Mouse (Mus musculus): ENCODE measurements around the gene Nkrf.

The Nkrf gene

DNA sequence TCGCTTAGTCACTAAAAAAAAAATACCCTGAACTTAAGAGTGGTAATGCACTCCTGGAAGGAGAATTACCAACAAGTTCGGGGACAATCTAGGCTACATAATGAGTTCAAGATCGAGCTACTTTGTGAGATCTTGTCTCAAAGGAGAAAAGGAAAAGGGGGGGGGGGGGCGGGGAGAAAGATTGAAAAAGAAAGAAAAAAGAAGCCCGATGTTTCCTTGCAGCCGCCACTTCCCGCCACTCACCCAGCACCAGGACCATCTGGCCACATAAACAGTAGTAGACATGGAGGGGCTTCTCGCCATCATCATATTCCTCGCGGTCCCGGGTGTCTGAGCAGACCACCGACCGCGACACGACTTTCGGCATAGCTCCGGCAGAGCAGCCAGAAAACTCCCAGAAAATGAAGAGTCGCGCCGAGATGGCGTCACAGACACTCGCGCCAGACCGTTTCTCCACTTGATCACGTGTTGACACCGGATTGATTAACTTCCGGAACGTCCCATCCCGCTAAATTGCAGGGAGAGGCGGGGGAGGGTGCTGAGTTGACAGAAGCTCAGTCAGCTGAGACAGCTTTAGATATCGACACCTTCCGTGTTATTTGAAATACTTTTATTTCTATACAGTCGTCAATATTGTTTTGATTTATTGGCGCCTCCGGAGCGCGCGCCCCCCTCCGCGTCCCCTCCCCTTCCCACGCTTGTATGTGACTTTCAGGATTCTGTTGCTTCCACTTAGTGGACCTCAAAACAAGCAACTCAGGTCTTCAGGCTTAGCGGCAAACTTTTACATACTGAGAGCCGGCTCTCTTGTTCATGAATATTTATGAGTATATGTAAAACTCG, 38.7 kb downstream of the Nkrf start:
- peak; percentile 80 for DNase-seq (ENCODE audit: low spot score)

DNA sequence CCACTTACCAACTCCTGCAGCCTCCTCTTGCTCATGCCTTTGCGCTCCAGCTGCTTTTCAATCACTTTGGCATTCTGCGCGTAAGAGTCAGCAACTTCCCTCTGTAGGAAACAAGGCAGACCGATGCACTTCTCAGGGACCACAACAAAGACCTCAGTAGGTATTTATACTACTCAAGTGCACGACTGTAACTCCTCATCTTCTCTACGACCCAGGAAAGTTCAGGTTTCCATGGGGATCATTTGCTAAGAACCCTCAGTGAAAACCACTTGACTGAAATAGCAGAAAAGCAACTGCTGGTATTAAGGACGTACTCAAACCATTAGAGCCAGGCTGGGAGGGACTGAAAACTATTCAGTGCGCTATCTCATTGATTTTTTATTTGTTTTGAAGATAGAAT, 50.1 kb downstream of the Nkrf start:
- no peak for DNase-seq (ENCODE audit: low spot score)

DNA sequence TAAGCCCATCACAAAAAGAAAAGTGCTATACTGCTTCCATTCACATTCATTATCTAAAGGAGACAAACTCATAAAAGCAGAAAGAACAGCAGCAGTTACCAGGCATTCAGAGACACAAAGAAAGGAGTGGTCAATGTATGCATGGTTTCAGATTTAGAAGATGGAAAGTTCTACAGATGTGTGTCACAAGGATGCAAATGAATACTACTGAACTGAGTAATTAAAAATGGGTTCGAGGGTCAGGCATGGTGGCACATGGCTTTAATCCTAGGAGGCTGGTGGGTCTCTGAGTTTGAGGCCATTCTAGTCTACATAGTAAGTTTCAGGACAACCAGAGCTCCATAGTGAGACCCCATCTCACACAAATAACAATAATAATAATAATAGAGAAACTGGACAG, 55.5 kb downstream of the Nkrf start:
- DNase-seq (ENCODE audit: low spot score), result no peak

GRCm38 (mm10) chrX:36843346-36843990, 59.2 kb downstream of the Nkrf start:
- no peak for DNase-seq (ENCODE audit: low spot score)

GRCm38 (mm10) chrX:36841698-36842097, 61.0 kb downstream of the Nkrf start:
- no peak for DNase-seq (ENCODE audit: low spot score)

GRCm38 (mm10) chrX:36839391-36839790, 63.3 kb downstream of the Nkrf start:
- DNase-seq (ENCODE audit: low spot score), result no peak
